Mouse (Mus musculus) C2C12 (cell line): Measurements from ENCODE around the gene Creld2. TPM values are rescaled to one million over a fixed set of nuclear protein-coding genes. Genes with fewer than 3 reads are reported as not detected.

Experiments
- H3K27me3 ChIP-seq: one replicate; pipeline ENCODE4 v1.6.1; 2011; ENCODE audit not compliant: control insufficient read depth, insufficient read depth, insufficient read length
- H3K36me3 ChIP-seq: one replicate; pipeline ENCODE4 v1.6.1; 2011; ENCODE audit not compliant: control insufficient read depth, insufficient read depth
- H3K4me3 ChIP-seq: one replicate; pipeline ENCODE4 v1.5.1; 2011; ENCODE audit warnings: mild to moderate bottlenecking, control low read depth; ENCODE audit not compliant: poor library complexity, insufficient read depth, severe bottlenecking
- H3K79me2 ChIP-seq: one replicate; pipeline ENCODE4 v1.6.1; 2011; ENCODE audit not compliant: control insufficient read depth, insufficient read depth
- H3K79me3 ChIP-seq: one replicate; pipeline ENCODE4 v1.6.1; 2011; ENCODE audit warnings: low read depth, control low read depth
- H3ac ChIP-seq: one replicate; pipeline ENCODE3; 2011; ENCODE audit warnings: low read depth; ENCODE audit not compliant: control insufficient read depth, insufficient read length
- CEBPB ChIP-seq: IDR thresholded peaks from one replicate; pipeline ENCODE4 v1.6.1; 2011; ENCODE audit warnings: low read depth, mild to moderate bottlenecking, control low read depth, moderate library complexity
- CTCF ChIP-seq: IDR thresholded peaks from one replicate; pipeline ENCODE4 v1.5.1; 2011; ENCODE audit not compliant: control insufficient read depth, insufficient read depth, insufficient read length
- FOSL1 ChIP-seq: IDR thresholded peaks from one replicate; pipeline ENCODE4 v1.8.0; 2011; ENCODE audit warnings: mild to moderate bottlenecking, low read length; ENCODE audit not compliant: poor library complexity, insufficient read depth, severe bottlenecking
- MAX ChIP-seq: IDR thresholded peaks from one replicate; pipeline ENCODE4 v1.6.1; 2011; ENCODE audit warnings: mild to moderate bottlenecking, control low read depth
- MYOD1 ChIP-seq: IDR thresholded peaks from one replicate; pipeline ENCODE4 v1.6.1; 2011; ENCODE audit warnings: low read depth; ENCODE audit not compliant: control insufficient read depth, insufficient read length
- MYOG ChIP-seq: IDR thresholded peaks from one replicate; pipeline ENCODE4 v1.6.1; 2011; ENCODE audit not compliant: control insufficient read depth, insufficient read length; ENCODE audit errors: extremely low read depth
- USF1 ChIP-seq: IDR thresholded peaks from one replicate; pipeline ENCODE4 v1.6.1; 2011; ENCODE audit warnings: low read depth, mild to moderate bottlenecking, control low read depth, moderate library complexity
- polyA plus RNA-seq: library from polyadenylated mRNA; unstranded; fragments of >200 nt; fragmentation: generic; extraction: Trizol; gene quantifications from one replicate; pipeline ENCODE4 v1.2.1, GENCODE M21; 2012; ENCODE audit warnings: missing spikeins

Creld2 gene
- polyA plus RNA-seq, 1 experiment: 107 TPM

- Histone ChIP-seq H3K36me3 (peaks cover 47% of the 10 kb centered on the region), H3K79me3 (peaks cover 4% of the 10 kb centered on the region)
Observed at GRCm38 (mm10) chr15:88814411-88815047, 4.9 kb upstream of the Creld2 start.

GRCm38 (mm10) chr15:88815196-88815700 is 4.2 kb upstream of the Creld2 start:
- no peak overlapping the region for H3ac ChIP-seq
- no peak for TF ChIP-seq CEBPB
- no peak for TF ChIP-seq MYOG
- no peak for TF ChIP-seq MYOD1
- no peak for TF ChIP-seq MAX
- no peak for TF ChIP-seq USF1
- no peak for TF ChIP-seq CTCF
- no peak for TF ChIP-seq FOSL1
- no peak overlapping the region for H3K4me3 ChIP-seq
- H3K36me3 ChIP-seq: peaks cover 45% of the 10 kb centered on the region
- peaks cover 6% of the 10 kb centered on the region for H3K79me3 ChIP-seq
- peaks cover 23% of the 10 kb centered on the region for H3K79me2 ChIP-seq
- H3K27me3 ChIP-seq: no peaks in the 10 kb centered on the region

More at GRCm38 (mm10) chr15:88814411-88815047, 4.9 kb upstream of the Creld2 start:
- H3K4me3 ChIP-seq: no peak overlapping the region
- H3ac ChIP-seq: no peak overlapping the region
- no peak for TF ChIP-seq MAX
- TF ChIP-seq USF1: no peak
- TF ChIP-seq CTCF: no peak
- peaks cover 16% of the 10 kb centered on the region for H3K79me2 ChIP-seq
- no peaks in the 10 kb centered on the region for H3K27me3 ChIP-seq

DNA sequence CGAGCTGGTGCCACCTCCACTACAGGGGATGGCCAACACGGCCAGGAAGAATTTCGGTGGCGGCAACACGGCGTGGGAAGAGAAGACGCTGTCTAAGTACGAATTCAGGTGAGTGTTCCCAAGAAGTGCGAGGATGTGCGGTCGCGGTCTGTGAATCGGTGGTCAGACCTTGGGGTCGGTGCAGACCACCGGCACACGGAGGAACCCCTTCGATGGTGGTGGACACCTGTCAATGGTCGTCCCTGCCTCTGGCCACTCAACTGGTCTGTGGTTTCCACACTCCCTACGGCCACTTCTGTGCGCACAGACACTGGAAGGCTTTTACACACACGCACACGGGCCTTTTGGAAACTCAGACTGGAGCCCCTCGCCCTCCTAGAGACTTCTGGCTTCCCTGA is 459 bp downstream of the Creld2 start:
- H3K27me3 ChIP-seq: no peaks in the 10 kb centered on the region
- H3K79me2 ChIP-seq: peaks cover 39% of the 10 kb centered on the region
- H3ac ChIP-seq: peak overlapping the region; percentile 84
- TF ChIP-seq MYOD1: peak; percentile 34
- TF ChIP-seq CTCF: no peak
- peaks cover 53% of the 10 kb centered on the region for H3K36me3 ChIP-seq
- peaks cover 7% of the 10 kb centered on the region for H3K79me3 ChIP-seq
- peak overlapping the region; percentile 94 for H3K4me3 ChIP-seq

DNA sequence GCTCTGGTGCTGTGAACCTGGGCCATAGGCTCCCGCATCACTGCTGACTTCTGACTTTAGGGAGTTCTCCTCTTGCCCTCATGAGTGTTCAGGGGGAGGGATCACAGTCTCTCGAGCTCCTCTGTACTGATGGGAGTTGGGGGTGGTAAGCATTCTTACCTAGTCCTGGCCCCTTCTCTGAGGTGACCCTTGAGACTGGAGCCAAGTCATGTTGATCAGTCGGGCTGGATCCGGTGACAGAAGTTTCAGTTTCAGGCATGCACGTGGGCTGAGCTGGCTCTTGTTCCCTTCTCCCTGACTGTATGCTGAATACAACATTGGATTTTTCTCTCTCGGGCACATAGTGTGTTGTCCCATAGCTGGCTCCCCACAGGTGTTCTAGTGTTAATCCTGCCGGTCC is 2.0 kb downstream of the Creld2 start:
- no peak overlapping the region for H3ac ChIP-seq
- peaks cover 7% of the 10 kb centered on the region for H3K79me3 ChIP-seq
- H3K27me3 ChIP-seq: no peaks in the 10 kb centered on the region
- TF ChIP-seq MYOG (no peak), MAX (no peak), CTCF (no peak), MYOD1 (no peak), FOSL1 (no peak), CEBPB (no peak), USF1 (no peak)
- H3K4me3 ChIP-seq: peak overlapping the region; percentile 3
- peaks cover 39% of the 10 kb centered on the region for H3K79me2 ChIP-seq
- peaks cover 51% of the 10 kb centered on the region for H3K36me3 ChIP-seq

DNA sequence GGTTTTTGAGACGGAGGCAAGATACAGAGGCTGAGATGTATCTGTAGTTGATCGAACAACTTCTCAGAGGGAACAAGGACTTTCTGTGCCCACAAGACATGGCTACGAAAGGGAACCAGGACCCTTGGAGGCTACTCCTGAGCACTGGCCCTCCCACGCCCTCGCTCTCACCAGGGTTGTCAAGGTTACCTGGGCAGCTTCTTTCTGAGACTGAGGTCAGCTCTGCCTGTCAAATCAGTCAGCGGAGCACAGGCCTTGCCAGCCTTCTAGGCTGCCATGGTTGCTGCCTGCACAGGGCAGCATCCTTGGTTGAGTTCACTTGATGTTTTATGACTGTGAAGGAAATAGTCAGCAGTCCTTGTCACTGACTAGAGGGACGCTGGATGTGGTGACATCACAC is 3.1 kb downstream of the Creld2 start:
- H3ac ChIP-seq: no peak overlapping the region
- H3K36me3 ChIP-seq: peaks cover 46% of the 10 kb centered on the region

GRCm38 (mm10) chr15:88823376-88823775 is 3.9 kb downstream of the Creld2 start:
- H3K79me2 ChIP-seq: peaks cover 29% of the 10 kb centered on the region
- no peak for TF ChIP-seq MAX
- no peak for TF ChIP-seq CEBPB
- TF ChIP-seq MYOG: no peak
- no peak for TF ChIP-seq MYOD1
- no peak for TF ChIP-seq FOSL1
- no peak for TF ChIP-seq CTCF
- TF ChIP-seq USF1: no peak
- H3K27me3 ChIP-seq: no peaks in the 10 kb centered on the region
- H3K79me3 ChIP-seq: peaks cover 7% of the 10 kb centered on the region
- H3K36me3 ChIP-seq: peaks cover 44% of the 10 kb centered on the region
- H3K4me3 ChIP-seq: no peak overlapping the region
- no peak overlapping the region for H3ac ChIP-seq

More for the DNA sequence above, 3.1 kb downstream of the Creld2 start:
- H3K4me3 ChIP-seq: no peak overlapping the region
- peaks cover 38% of the 10 kb centered on the region for H3K79me2 ChIP-seq
- no peaks in the 10 kb centered on the region for H3K27me3 ChIP-seq
- H3K79me3 ChIP-seq: peaks cover 7% of the 10 kb centered on the region
- TF ChIP-seq CEBPB (no peak), MAX (no peak), MYOD1 (no peak), FOSL1 (no peak), CTCF (no peak), USF1 (no peak)
